Mouse (Mus musculus) liver, embryonic 14.5 days (tissue): ENCODE data around the gene Cyp46a1. TPM values are rescaled to one million over a fixed set of nuclear protein-coding genes. Genes with fewer than 3 reads are reported as not detected.

ENCODE experiments used
- ATAC-seq: fragments of 200-750 bp; cut with Nextera tagmentation; 2 replicates; pipeline ENCODE4 v1.8.0; 2017; ENCODE audit warnings: moderate number of reproducible peaks, mild to moderate bottlenecking, moderate library complexity; ENCODE audit not compliant: insufficient read depth
- DNase-seq, 3 experiments: peaks; one replicate each; pipeline ENCODE4 v3.0.0-alpha.2; 2012 to 2013; ENCODE audit warnings: low read depth in 3 of 3, low spot score in 3 of 3
- H3K27ac ChIP-seq: fragments of 300-500 bp; sonication (generic); 2 replicates; pipeline ENCODE4 v1.5.1; 2014; ENCODE audit warnings: moderate library complexity, mild to moderate bottlenecking, control low read depth, inconsistent platforms
- H3K27me3 ChIP-seq: fragments of 300-500 bp; sonication (generic); 2 replicates; pipeline ENCODE4 v1.6.1; 2014; ENCODE audit warnings: mild to moderate bottlenecking, low read length, moderate library complexity; ENCODE audit not compliant: control insufficient read depth, insufficient read depth
- H3K36me3 ChIP-seq: fragments of 300-500 bp; sonication (generic); replicated peaks from 2 replicates; pipeline ENCODE4 v1.6.1; 2014; ENCODE audit warnings: low read depth; ENCODE audit not compliant: control insufficient read depth, insufficient read depth
- H3K4me1 ChIP-seq, 2 experiments: fragments of 200-500 bp in 1 of 2; fragments of 300-500 bp in 1 of 2; sonication (generic) in 1 of 2; replicated peaks; 2 replicates each; pipeline ENCODE4 v1.6.1; 2012 to 2014; ENCODE audit warnings: antibody characterized with exemption in 1 of 2, inconsistent platforms in 1 of 2, low read length in 1 of 2; ENCODE audit not compliant: control insufficient read depth in 2 of 2, insufficient read depth in 2 of 2
- H3K4me2 ChIP-seq: fragments of 300-500 bp; sonication (generic); 2 replicates; pipeline ENCODE4 v1.6.1; 2014; ENCODE audit warnings: low read depth, mild to moderate bottlenecking, control low read depth, moderate library complexity
- H3K4me3 ChIP-seq, 2 experiments: fragments of 200-500 bp in 1 of 2; fragments of 300-500 bp in 1 of 2; sonication (generic) in 1 of 2; 2 replicates each; pipeline ENCODE4 v1.5.1; 2012 to 2014; ENCODE audit warnings: low read depth in 2 of 2, low read length in 2 of 2, mild to moderate bottlenecking in 2 of 2, control low read depth in 1 of 2, inconsistent platforms in 1 of 2, moderate library complexity in 1 of 2; ENCODE audit not compliant: insufficient read depth in 1 of 2
- H3K9ac ChIP-seq: fragments of 300-500 bp; sonication (generic); replicated peaks from 2 replicates; pipeline ENCODE4 v1.6.1; 2014; ENCODE audit warnings: mild to moderate bottlenecking, control low read depth, moderate library complexity
- H3K9me3 ChIP-seq: fragments of 300-500 bp; sonication (generic); 2 replicates; pipeline ENCODE4 v1.6.1; 2016; ENCODE audit warnings: low read length, mixed read lengths; ENCODE audit not compliant: control insufficient read depth
- CTCF ChIP-seq: IDR thresholded peaks from 2 replicates; pipeline ENCODE4 v1.5.1; 2016; ENCODE audit warnings: antibody characterized with exemption, low read depth, control low read depth
- EP300 ChIP-seq: IDR thresholded peaks from 2 replicates; pipeline ENCODE4 v1.6.1; 2016; ENCODE audit warnings: antibody characterized with exemption, low read depth
- WGBS: fragments of 180-500 bp; shearing (Covaris S2); extraction: QIAGEN DNeasy Blood & Tissue Kit; methylation state at CpG from one replicate; pipeline ENCODE4 v1.1.7; 2014; ENCODE audit not compliant: insufficient replicate concordance; 5-methylcytosine and 5-hydroxymethylcytosine counted together
- polyA plus RNA-seq, 2 experiments: library from polyadenylated mRNA; depleted of rRNA in 1 of 2; stranded (reverse) in 1 of 2; unstranded in 1 of 2; fragments of >200 nt; fragmentation: Nextera tagmentation in 1 of 2; extraction: Ambion mirVana in 1 of 2; gene quantifications; 2 replicates each; pipeline versions ENCODE4 v1.2.1 to v1.2.3; 2012 to 2014

Cyp46a1 gene
- polyA plus RNA-seq, 2 experiments = 0.11 to 0.52 TPM

- DNase-seq = no peak
- Histone ChIP-seq H3K9me3 (no peaks in the 10 kb centered on the region), H3K9ac (no peak overlapping the region), H3K36me3 (no peaks in the 10 kb centered on the region), H3K4me3 (no peak overlapping the region), H3K27ac (no peak overlapping the region), H3K27me3 (peaks cover 42% of the 10 kb centered on the region), H3K4me1 (no peaks in the 10 kb centered on the region), H3K4me2 (no peak overlapping the region)
- WGBS = 7% methylated on average over 9 of the region's 9 CpGs
- no peak for TF ChIP-seq CTCF
- no peak for TF ChIP-seq EP300
- no peak for ATAC-seq
These were observed 16.9 kb upstream of the Cyp46a1 start for GRCm38 (mm10) chr12:108317201-108317738.

GRCm38 (mm10) chr12:108317826-108318430 is 16.3 kb upstream of the Cyp46a1 start:
- TF ChIP-seq CTCF (no peak), EP300 (no peak)
- no peaks in the 10 kb centered on the region for H3K36me3 ChIP-seq
- H3K27ac ChIP-seq = no peak overlapping the region
- no peak overlapping the region for H3K4me3 ChIP-seq
- DNase-seq (no peak), ATAC-seq (no peak)
- WGBS = 12% methylated on average over 18 of the region's 18 CpGs
- no peak overlapping the region for H3K9ac ChIP-seq
- H3K27me3 ChIP-seq = peaks cover 42% of the 10 kb centered on the region
- H3K4me1 ChIP-seq = no peaks in the 10 kb centered on the region
- no peak overlapping the region for H3K4me2 ChIP-seq
- no peaks in the 10 kb centered on the region for H3K9me3 ChIP-seq

- WGBS = 9% methylated on average over 37 of the region's 37 CpGs
These were observed 15.7 kb upstream of the Cyp46a1 start for GRCm38 (mm10) chr12:108318499-108318898.

GRCm38 (mm10) chr12:108320096-108320495 is 14.1 kb upstream of the Cyp46a1 start:
- ATAC-seq (no peak), DNase-seq (no peak)
- TF ChIP-seq EP300 (no peak), CTCF (no peak)
- Histone ChIP-seq H3K27me3 (peaks cover 42% of the 10 kb centered on the region), H3K36me3 (no peaks in the 10 kb centered on the region), H3K4me2 (no peak overlapping the region), H3K9me3 (no peaks in the 10 kb centered on the region), H3K4me3 (no peak overlapping the region), H3K27ac (no peak overlapping the region), H3K9ac (no peak overlapping the region), H3K4me1 (no peaks in the 10 kb centered on the region)
- 8% methylated on average over 8 of the region's 8 CpGs for WGBS

More at GRCm38 (mm10) chr12:108318499-108318898, 15.7 kb upstream of the Cyp46a1 start:
- no peak for TF ChIP-seq CTCF
- TF ChIP-seq EP300 = no peak
- H3K9ac ChIP-seq = no peak overlapping the region
- H3K36me3 ChIP-seq = no peaks in the 10 kb centered on the region
- no peak overlapping the region for H3K4me3 ChIP-seq
- H3K4me2 ChIP-seq = no peak overlapping the region
- ATAC-seq (no peak), DNase-seq (no peak)
- no peaks in the 10 kb centered on the region for H3K4me1 ChIP-seq
- peaks cover 42% of the 10 kb centered on the region for H3K27me3 ChIP-seq
- H3K27ac ChIP-seq = no peak overlapping the region
- no peaks in the 10 kb centered on the region for H3K9me3 ChIP-seq

- Histone ChIP-seq H3K4me2 (no peak overlapping the region), H3K27me3 (peaks cover 24% of the 10 kb centered on the region), H3K4me3 (no peak overlapping the region), H3K9me3 (no peaks in the 10 kb centered on the region), H3K27ac (no peak overlapping the region), H3K9ac (no peak overlapping the region), H3K4me1 (no peaks in the 10 kb centered on the region), H3K36me3 (no peaks in the 10 kb centered on the region)
- DNase-seq = no peak
- TF ChIP-seq CTCF (no peak), EP300 (no peak)
- ATAC-seq = no peak
- WGBS = 40% methylated on average over 5 of the region's 5 CpGs
These were observed 7.8 kb upstream of the Cyp46a1 start for GRCm38 (mm10) chr12:108326401-108326800.
